Mouse (Mus musculus) CH12.LX (cell line): ENCODE measurements around the gene Helz.

Experiments
- CTCF ChIP-seq, 2 experiments: IDR thresholded peaks in 1 of 2; conservative IDR thresholded peaks in 1 of 2; 2 replicates each; pipeline ENCODE4 v1.5.1; 2011 to 2012; ENCODE audit warnings: low read depth in 2 of 2, low read length in 2 of 2, improper control_type of control experiment in 1 of 2, inconsistent platforms in 1 of 2, mild to moderate bottlenecking in 1 of 2, moderate library complexity in 1 of 2
- JUN ChIP-seq: IDR thresholded peaks from 2 replicates; pipeline ENCODE4 v1.6.1; 2011; ENCODE audit warnings: low read depth, mild to moderate bottlenecking, low read length, improper control_type of control experiment, moderate library complexity; ENCODE audit not compliant: insufficient read depth
- KAT2A ChIP-seq: IDR thresholded peaks from 2 replicates; pipeline ENCODE4 v1.6.1; 2012; ENCODE audit warnings: low read length, improper control_type of control experiment, inconsistent platforms; ENCODE audit not compliant: insufficient replicate concordance
- MEF2A ChIP-seq: IDR thresholded peaks from 2 replicates; pipeline ENCODE4 v1.6.1; 2014; ENCODE audit warnings: low read depth, mild to moderate bottlenecking, inconsistent platforms, low read length, improper control_type of control experiment, borderline replicate concordance
- POLR2A ChIP-seq: IDR thresholded peaks from 2 replicates; pipeline ENCODE4 v1.6.1; 2011; ENCODE audit warnings: low read depth, mild to moderate bottlenecking, improper control_type of control experiment, low read length
- ZC3H11A ChIP-seq: IDR thresholded peaks from 2 replicates; pipeline ENCODE4 v1.6.1; 2012; ENCODE audit warnings: low read depth, mild to moderate bottlenecking, inconsistent platforms, low read length, improper control_type of control experiment

DNA sequence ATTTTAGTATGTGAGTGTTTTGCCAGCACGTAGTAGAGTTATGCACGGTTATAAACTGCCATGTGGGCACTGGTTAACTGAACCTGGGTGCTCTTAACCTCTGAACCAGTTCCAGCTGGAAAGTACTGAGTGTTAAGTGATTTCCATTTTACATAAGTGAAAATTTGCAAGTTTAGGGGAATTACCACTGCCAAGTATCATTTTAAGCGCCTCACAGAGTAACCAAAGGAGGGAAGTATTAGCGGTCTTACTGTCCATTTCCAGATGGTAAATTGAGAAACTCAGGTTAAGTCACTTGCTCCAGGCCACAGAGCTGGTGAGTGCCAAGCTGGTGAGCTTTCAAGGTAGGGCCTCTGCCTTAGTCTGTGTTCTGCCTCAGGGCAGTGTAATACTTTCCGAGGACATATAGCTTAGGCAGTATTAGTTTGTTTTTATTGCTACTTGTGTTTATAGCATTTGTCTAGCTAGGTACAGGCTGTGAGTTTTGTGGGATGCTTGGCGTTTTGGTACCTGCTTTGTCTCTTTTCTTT, 20.8 kb downstream of the Helz start:
- TF ChIP-seq MEF2A, result no peak
- TF ChIP-seq CTCF (conservative IDR thresholded peaks at IDR 0.05 in 1 of 2, IDR thresholded peaks at IDR 0.05 in 1 of 2; ENCODE audit: low read depth in 2 of 2, low read length in 2 of 2), result no peak
- TF ChIP-seq ZC3H11A, result no peak
- TF ChIP-seq KAT2A, result no peak
- TF ChIP-seq POLR2A, result no peak
- no peak for TF ChIP-seq JUN
